Mouse (Mus musculus): ENCODE results near the gene Hipk2.

DNA sequence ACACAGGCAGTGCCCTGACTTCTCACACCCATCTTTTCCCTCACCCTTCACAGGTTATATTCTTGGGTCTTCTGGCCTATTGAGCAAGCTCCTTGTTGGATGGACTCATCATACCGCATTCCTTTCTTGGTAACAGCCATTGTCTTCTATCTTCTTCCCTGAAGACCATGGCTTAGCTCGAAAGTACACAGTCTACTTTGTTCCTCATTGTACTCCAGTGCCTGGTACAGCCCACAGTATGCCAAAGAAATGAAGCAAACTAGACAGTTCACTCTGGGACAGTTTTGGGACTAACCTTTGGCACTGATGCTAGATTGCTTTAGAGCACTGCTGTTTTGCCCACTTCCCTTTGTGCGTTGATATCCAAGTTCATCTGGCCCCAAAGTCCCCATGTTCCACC lies 133.5 kb downstream of the Hipk2 start:
- TF ChIP-seq EP300 (IDR thresholded peaks at IDR 0.05; ENCODE audit: low read depth in 1 of 2, low read length in 2 of 2) (no peak), BHLHE40 (IDR thresholded peaks at IDR 0.05; ENCODE audit: borderline replicate concordance, low read depth, low read length) (no peak)
